Mouse (Mus musculus) limb, embryonic 12.5 days (tissue): Measurements from ENCODE around the gene Gm4181. TPM values are rescaled to one million over a fixed set of nuclear protein-coding genes. Genes with fewer than 3 reads are reported as not detected.
"Not testable (repeated sequence)": the region's sequence is repeated elsewhere in the genome, so short reads cannot be mapped to it uniquely, and the experiment has no call there.

Experiments used
- ATAC-seq: fragments of 200-750 bp; cut with Nextera tagmentation; 2 replicates; pipeline ENCODE4 v1.8.0; 2017; ENCODE audit warnings: low read depth, moderate TSS enrichment; ENCODE audit not compliant: insufficient number of reproducible peaks, insufficient read depth, low FRiP score, low TSS enrichment
- H3K27ac ChIP-seq: fragments of 300-500 bp; sonication (generic); 2 replicates; pipeline ENCODE4 v1.5.1; 2016; ENCODE audit warnings: mild to moderate bottlenecking, moderate library complexity
- H3K27me3 ChIP-seq: fragments of 300-500 bp; sonication (generic); 2 replicates; pipeline ENCODE4 v1.6.1; 2016; ENCODE audit warnings: mild to moderate bottlenecking, moderate library complexity
- H3K36me3 ChIP-seq: fragments of 300-500 bp; sonication (generic); 2 replicates; pipeline ENCODE4 v1.6.1; 2016; ENCODE audit warnings: mild to moderate bottlenecking, moderate library complexity
- H3K4me1 ChIP-seq: fragments of 300-500 bp; sonication (generic); replicated peaks from 2 replicates; pipeline ENCODE4 v1.6.1; 2016
- H3K4me2 ChIP-seq: fragments of 300-500 bp; sonication (generic); 2 replicates; pipeline ENCODE4 v1.6.1; 2016; ENCODE audit warnings: mild to moderate bottlenecking, moderate library complexity
- H3K4me3 ChIP-seq: fragments of 300-500 bp; sonication (generic); replicated peaks from 2 replicates; pipeline ENCODE4 v1.5.1; 2016; ENCODE audit warnings: mild to moderate bottlenecking
- H3K9ac ChIP-seq: fragments of 300-500 bp; sonication (generic); replicated peaks from 2 replicates; pipeline ENCODE4 v1.6.1; 2016; ENCODE audit warnings: mild to moderate bottlenecking, moderate library complexity
- H3K9me3 ChIP-seq: fragments of 300-500 bp; sonication (generic); 2 replicates; pipeline ENCODE4 v1.6.1; 2016; ENCODE audit warnings: mild to moderate bottlenecking, moderate library complexity
- WGBS: fragments of 180-500 bp; shearing (Covaris S2); methylation state at CpG from one replicate; pipeline ENCODE4 v1.1.7; 2016; 5-methylcytosine and 5-hydroxymethylcytosine counted together
- polyA plus RNA-seq: library from polyadenylated mRNA; unstranded; fragments of >200 nt; fragmentation: Nextera tagmentation; extraction: Ambion mirVana; gene quantifications from 2 replicates; pipeline ENCODE4 v1.2.1, GENCODE M21; 2016

Gm4181 gene
- polyA plus RNA-seq, result not detected in 2 replicates

- H3K4me3 ChIP-seq, H3K36me3 ChIP-seq, ATAC-seq, H3K9me3 ChIP-seq, H3K27me3 ChIP-seq, H3K27ac ChIP-seq, H3K9ac ChIP-seq, H3K4me1 ChIP-seq, H3K4me2 ChIP-seq: not testable (repeated sequence)
- WGBS, result 88% methylated on average over 1 of the region's 1 CpGs
Measured at GRCm38 (mm10) chr14:51635566-51635965, at the start of gene Gm4181. Gene Gm4181, minus strand, starts transcription at chr14:51635666.

- Histone ChIP-seq H3K9ac (no peak overlapping the region), H3K36me3 (no peaks in the 10 kb centered on the region), H3K27ac (no peak overlapping the region), H3K4me3 (no peak overlapping the region), H3K4me1 (no peaks in the 10 kb centered on the region), H3K9me3 (no peaks in the 10 kb centered on the region), H3K4me2 (no peak overlapping the region), H3K27me3 (no peaks in the 10 kb centered on the region)
- 88% methylated on average over 5 of the region's 5 CpGs for WGBS
- no peak for ATAC-seq
Measured at GRCm38 (mm10) chr14:51677269-51677668, 41.8 kb upstream of the Gm4181 start.

- H3K27ac ChIP-seq, H3K36me3 ChIP-seq, H3K9ac ChIP-seq, ATAC-seq, H3K4me2 ChIP-seq, H3K9me3 ChIP-seq, H3K27me3 ChIP-seq, H3K4me3 ChIP-seq, H3K4me1 ChIP-seq: not testable (repeated sequence)
- WGBS, result 88% methylated on average over 1 of the region's 1 CpGs
Measured at GRCm38 (mm10) chr14:51632426-51632825, 3.0 kb downstream of the Gm4181 start.

- no peak within 1 kb of the TSS for H3K4me3 ChIP-seq
- no peaks in the 10 kb centered on the region for H3K4me1 ChIP-seq
- H3K4me2 ChIP-seq, result no peak within 1 kb of the TSS
- no peak within 1 kb of the TSS for H3K9ac ChIP-seq
- no peaks in the 10 kb centered on the region for H3K36me3 ChIP-seq
- no peak within 1 kb of the TSS for H3K27ac ChIP-seq
- 84% methylated on average over 1 of the region's 1 CpGs for WGBS
- no peaks in the 10 kb centered on the region for H3K9me3 ChIP-seq
- H3K27me3 ChIP-seq, result no peaks in the 10 kb centered on the region
- ATAC-seq, result no peak
Measured at GRCm38 (mm10) chr14:51611210-51611609, 24.3 kb downstream of the Gm4181 start, which contains the start of gene Gm17078. Gene Gm17078, minus strand, starts transcription at chr14:51611310.

- not testable (repeated sequence) for H3K36me3 ChIP-seq, H3K4me1 ChIP-seq, H3K27me3 ChIP-seq, ATAC-seq, H3K9me3 ChIP-seq, H3K27ac ChIP-seq, H3K9ac ChIP-seq, H3K4me2 ChIP-seq, H3K4me3 ChIP-seq
- 96% methylated on average over 4 of the region's 4 CpGs for WGBS
Measured at GRCm38 (mm10) chr14:51592039-51592438, 43.4 kb downstream of the Gm4181 start, which contains the start of gene Gm17174. Gene Gm17174, minus strand, starts transcription at chr14:51592139.

Other genes with a start within 250 kb of the Gm4181 start
- not detected in 2 replicates for gene Vmn2r88, start 224.8 kb downstream of the Gm4181 start, polyA plus RNA-seq
- gene Vmn2r89, start 183.8 kb downstream of the Gm4181 start, polyA plus RNA-seq, result not detected in 2 replicates
- not detected in 2 replicates for gene Gm5622, start 82.9 kb downstream of the Gm4181 start, polyA plus RNA-seq
- gene Gm17175, start 61.6 kb downstream of the Gm4181 start, polyA plus RNA-seq, result not detected in 2 replicates
- not detected in 2 replicates for gene Gm17174, start 43.5 kb downstream of the Gm4181 start, polyA plus RNA-seq
- gene Gm17078, start 24.4 kb downstream of the Gm4181 start, polyA plus RNA-seq, result not detected in 2 replicates
- gene Gm17079, start 59.8 kb upstream of the Gm4181 start, polyA plus RNA-seq, result not detected in 2 replicates
- not detected in 2 replicates for gene Gm5800, start 81.5 kb upstream of the Gm4181 start, polyA plus RNA-seq
- not detected in 2 replicates for gene Ang4, start 137.9 kb upstream of the Gm4181 start, polyA plus RNA-seq
- not detected in 2 replicates for gene AY358078, start 164.4 kb upstream of the Gm4181 start, polyA plus RNA-seq
- gene Ear6, start 218.0 kb upstream of the Gm4181 start, polyA plus RNA-seq, result not detected in 2 replicates
- gene Mettl17, start 249.2 kb upstream of the Gm4181 start, polyA plus RNA-seq, result 59.9 and 64.0 TPM in 2 replicates